Mouse (Mus musculus): ENCODE results near the gene Ndufaf1. TPM values are rescaled to one million over a fixed set of nuclear protein-coding genes. Genes with fewer than 3 reads are reported as not detected.
A peak's percentile ranks its signal among the peaks of the same experiment; 100 is the strongest.
"Not testable (repeated sequence)": the region's sequence is repeated elsewhere in the genome, so short reads cannot be mapped to it uniquely, and the experiment has no call there.

Gene Ndufaf1
- 10 to 100 TPM; 39.1 to 42.6 TPM for total RNA-seq (2021)
- long read RNA-seq, experiment 1, transcript Ndufaf1-203 (5 exons, 1,308 nt): minor isoform, 11 of 40 reads
- long read RNA-seq, experiment 1, transcript Ndufaf1-202 (5 exons, 1,478 nt): major isoform, 15 of 40 reads
- long read RNA-seq, experiment 1, partial matches to known transcripts: 5 of 40 reads
- long read RNA-seq, experiment 1, other reads (novel, unspliced or antisense): 9 of 40 reads
- long read RNA-seq, experiment 2, transcript Ndufaf1-203 (5 exons, 1,308 nt): minor isoform, 10 of 41 reads
- long read RNA-seq, experiment 2, transcript Ndufaf1-202 (5 exons, 1,478 nt): major isoform, 17 of 41 reads
- long read RNA-seq, experiment 2, partial matches to known transcripts: 8 of 41 reads
- long read RNA-seq, experiment 2, other reads (novel, unspliced or antisense): 6 of 41 reads

DNA sequence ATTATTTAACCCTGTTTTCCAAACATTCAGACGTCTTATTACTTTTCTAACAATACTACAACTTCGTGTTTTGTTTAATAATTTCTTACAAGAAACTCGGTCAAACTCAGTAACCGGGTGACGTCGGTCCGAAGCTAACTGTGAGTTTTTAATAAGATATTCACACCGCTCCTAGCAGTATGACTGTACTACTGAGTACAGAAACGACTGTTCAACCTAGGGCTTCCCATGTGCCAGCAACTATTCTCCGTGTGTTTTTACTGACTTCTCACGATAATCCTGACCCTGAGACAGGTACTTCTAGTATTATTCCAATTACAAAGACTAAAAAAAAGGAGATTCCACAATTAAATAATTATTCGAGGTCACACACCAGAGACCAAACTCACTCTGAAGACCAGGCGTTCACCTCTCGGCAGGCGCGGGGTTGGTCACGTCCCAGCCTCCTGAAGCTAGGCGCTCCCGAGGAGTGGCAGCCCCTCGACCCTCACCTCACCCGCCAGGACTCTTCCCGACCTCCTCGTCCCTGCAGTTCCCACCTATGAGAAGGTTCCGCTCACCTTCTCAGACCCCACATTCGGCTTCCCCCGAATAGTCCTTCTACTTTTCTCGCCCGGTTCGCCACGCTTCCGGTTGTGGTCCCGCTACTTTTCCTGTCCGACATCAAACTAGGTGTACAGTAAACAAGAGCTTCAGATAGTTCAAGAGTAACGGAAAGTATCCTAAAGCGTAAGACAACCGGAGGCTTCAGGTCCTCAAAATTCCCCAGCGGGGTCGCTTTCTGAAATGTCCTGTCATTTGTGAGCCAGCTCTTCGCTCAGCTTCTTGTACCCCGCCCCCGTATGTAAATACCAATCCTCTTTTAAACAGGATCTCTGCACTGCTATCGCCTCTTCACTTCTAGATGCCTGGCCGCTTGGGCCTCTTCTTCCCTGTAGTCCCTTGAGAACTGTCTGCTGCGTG, at the start of gene Ndufaf1:
Gene Ndufaf1, minus strand, starts transcription at position 608 of the 963 bp plus-strand sequence.
- DNase-seq (ENCODE audit: low spot score in 2 of 2): peak; percentile 57 to 70

DNA sequence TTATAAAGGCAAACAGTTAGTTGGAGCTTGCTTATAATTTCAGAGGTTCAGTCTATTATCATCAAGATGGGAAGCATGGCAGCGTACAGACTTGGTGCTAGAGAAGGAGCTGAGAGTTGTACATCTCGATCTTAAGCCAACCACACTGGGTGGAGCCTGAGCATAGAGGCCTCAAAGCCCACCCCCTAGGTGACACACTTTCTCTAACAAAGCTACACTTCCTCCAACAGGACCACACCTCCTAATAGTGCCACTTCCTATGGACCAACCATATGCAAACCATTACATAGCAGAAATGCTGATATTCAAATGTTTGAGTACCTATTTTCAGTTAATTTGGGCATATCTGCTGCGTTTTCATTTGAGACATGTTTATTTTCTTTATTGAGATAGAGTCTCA, 47.4 kb upstream of the Ndufaf1 start:
- DNase-seq (ENCODE audit: low spot score in 2 of 2): no peak

DNA sequence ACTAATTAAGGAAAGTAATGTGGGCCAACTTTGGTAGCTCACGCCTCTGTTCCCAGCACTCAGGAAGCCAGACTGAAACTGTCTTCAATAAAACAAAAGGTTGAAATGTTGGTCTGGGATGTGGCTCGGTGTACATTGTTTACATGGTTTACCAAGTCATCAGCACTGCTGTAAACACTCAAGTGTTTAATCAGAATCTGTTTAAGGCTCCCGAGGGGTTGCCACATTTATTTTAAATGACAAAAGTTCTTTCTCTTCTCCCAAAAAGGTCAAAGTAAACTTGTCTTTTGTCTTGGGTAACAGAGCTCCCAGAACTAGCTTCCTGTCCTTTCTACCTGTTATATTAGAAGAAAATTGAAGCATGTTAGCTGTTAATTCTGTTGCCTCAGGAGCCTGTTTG, 45.0 kb upstream of the Ndufaf1 start:
- DNase-seq (ENCODE audit: low spot score in 2 of 2): no peak

- no peak for DNase-seq (ENCODE audit: low spot score in 2 of 2)
Measured at GRCm38 (mm10) chr2:119703171-119703570, 40.5 kb upstream of the Ndufaf1 start.

GRCm38 (mm10) chr2:119699962-119700361, 37.3 kb upstream of the Ndufaf1 start:
- DNase-seq (ENCODE audit: low spot score in 2 of 2): no peak

DNA sequence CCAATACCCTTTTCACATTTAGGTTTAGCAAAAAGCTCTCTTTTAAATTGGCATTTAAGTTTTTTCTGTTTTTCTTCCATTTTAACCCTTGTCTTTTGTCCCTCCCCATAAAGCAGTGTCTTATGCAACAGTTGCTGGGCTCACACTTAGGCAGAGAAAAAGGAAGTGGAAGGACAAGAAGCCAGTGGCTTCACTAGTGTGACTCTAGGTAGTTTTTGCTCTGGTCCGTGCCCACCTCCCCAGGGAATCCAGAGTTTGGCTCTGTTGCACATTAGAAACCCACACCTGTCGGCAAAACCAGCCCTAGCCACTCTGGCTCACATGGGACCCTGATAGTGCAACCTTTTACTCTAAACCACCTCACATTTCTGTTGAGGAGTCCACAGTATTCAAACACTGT, 35.8 kb upstream of the Ndufaf1 start:
- DNase-seq (ENCODE audit: low spot score in 2 of 2): no peak

DNA sequence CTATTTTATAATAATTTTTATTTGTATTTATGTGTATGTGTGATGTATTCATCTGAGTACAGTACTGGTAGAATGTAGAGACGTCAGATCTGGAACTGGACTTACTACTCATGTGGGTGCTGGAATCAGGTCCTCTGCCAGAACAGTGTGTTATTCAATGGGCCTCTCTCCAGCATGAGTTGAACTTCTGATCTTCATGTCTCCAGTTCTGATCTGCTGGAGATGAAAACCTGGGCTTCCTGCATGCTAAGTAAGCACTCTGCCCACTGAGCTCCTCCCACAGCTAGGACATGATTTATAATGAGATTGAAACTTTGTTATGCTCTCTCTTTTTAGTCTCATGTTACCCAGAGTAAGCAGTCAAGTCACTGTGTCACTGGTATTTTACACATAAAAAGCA, 33.5 kb upstream of the Ndufaf1 start:
- no peak for DNase-seq (ENCODE audit: low spot score in 2 of 2)

DNA sequence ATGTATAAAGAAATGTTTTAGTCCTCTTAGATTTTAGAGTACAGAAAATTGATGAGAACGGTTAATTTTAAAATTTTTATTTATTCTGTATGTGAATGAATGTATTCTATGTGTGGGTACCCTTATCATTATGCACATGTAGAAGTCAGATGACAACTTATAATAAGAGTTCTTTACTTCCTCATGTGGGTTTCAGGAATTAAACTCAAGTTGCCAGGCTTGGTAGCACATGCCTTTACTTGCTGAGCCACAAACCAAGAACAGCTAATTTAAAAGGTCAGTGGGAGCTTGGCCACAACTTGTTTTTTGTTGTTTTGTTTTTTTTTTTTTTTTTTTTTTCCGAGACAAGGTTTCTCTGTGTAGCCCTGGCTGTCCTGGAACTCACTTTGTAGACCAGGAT, 32.2 kb upstream of the Ndufaf1 start:
- no peak for DNase-seq (ENCODE audit: low spot score in 2 of 2)

GRCm38 (mm10) chr2:119692003-119692701, 29.5 kb upstream of the Ndufaf1 start:
- DNase-seq (ENCODE audit: low spot score in 2 of 2): no peak

DNA sequence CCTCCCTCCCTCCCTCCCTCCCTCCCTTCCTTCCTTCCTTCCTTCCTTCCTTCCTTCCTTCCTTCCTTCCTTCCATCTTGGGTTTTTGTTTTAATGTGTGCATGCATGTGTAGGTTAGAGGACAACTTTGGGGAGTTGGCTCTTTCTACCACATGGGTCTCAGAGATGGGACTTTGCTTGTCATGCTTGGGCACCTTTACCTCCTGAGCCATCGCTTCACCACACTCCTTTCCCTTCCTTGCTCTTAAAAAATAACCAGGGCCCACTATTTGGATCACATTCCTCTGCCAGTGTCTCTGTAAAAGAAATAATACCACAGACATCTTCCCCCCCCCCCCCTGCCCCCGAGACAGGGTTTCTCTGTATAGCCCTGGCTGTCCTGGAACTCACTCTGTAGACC, 21.1 kb upstream of the Ndufaf1 start:
- DNase-seq (ENCODE audit: low spot score in 2 of 2): no peak

GRCm38 (mm10) chr2:119675831-119676230, 13.2 kb upstream of the Ndufaf1 start:
- no peak for DNase-seq (ENCODE audit: low spot score in 2 of 2)

DNA sequence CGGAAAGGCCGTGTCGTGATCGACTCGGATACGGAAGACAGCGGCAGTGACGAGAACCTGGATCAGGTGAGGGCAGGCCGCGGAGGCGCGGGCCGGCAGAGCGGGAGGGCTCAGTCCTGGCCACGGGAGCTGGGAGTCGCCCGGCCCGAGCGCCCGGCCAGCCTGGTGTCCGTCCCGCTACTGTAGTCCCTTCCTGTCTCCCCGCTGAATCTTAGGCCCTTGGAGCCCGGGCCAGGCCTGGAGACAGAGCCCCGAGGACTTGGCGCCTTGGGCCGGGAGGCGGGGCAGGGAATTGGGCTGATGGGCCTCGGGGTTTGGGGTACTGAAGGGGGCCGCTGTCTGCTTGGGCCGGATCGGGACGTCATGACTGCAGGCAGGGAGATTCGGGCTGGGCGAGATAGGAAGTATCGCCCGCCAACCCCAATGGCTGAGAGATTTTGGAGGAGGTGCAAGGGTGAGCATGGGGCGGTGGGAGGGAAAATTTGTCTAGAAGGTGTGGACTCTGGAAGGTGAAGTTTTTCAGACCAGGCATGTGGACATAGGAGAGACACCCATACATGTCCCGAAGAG, 12.7 kb upstream of the Ndufaf1 start:
- no peak for DNase-seq (ENCODE audit: low spot score in 2 of 2)

DNA sequence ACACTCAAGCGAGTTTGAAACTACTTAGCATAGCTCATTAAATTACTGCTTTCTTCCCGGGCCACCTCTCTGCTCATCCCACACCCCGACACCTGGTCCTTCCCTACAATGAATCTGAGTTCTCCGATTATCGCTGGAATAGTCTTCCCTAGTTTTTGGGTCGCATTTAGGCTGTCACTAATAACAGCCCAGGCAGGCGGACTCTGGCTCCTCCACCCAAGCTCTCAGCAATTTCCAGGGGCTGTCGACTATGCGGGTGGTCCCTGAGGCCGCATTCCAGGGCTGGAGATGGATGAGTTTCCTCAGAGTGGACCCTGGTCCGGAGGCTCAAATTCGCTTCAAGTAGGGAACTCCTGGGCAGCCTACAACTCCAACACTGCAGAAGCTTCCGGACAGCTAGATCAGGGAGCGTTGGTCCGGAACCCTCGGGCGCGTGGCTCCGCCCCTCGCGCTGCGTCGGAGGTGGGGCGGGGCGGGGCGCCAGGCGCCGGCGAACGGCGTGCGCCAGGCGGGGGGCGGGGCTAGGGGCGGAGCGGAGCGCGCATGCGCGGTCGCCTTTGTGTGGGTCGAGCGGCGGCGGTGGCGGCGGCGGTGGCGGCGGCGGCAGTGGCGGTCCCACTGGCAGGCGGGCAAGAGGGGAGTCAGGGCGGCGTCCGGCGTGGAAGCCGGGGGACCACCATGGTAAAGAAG, 12.0 kb upstream of the Ndufaf1 start, which contains the start of gene Rtf1:
Gene Rtf1, plus strand, starts transcription at position 544 of the 690 bp plus-strand sequence.
- peak; percentile 96 to 98 for DNase-seq (ENCODE audit: low spot score in 2 of 2)

DNA sequence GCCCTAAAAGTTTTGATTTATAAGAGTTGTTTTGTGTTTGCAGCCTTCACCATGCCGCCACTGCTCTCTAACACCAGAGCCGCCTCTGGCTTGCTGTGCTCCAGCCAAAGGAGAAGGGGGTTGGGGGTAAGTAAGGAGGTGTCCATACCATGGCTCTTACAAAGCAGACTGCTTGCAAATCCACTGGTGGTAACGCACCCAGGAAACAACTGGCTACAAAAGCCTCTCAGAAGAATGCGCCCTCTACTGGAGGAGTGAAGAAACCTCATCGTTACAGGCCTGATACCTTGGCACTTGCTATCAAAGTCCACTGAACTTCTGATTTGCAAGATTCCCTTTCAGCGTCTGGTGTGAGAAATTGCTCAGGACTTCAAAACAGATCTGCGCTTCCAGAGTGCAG, 6.4 kb upstream of the Ndufaf1 start:
- DNase-seq (ENCODE audit: low spot score in 2 of 2): no peak

- not testable (repeated sequence) for DNase-seq (ENCODE audit: low spot score in 2 of 2)
Measured at GRCm38 (mm10) chr2:119665744-119666143, 3.1 kb upstream of the Ndufaf1 start.

DNA sequence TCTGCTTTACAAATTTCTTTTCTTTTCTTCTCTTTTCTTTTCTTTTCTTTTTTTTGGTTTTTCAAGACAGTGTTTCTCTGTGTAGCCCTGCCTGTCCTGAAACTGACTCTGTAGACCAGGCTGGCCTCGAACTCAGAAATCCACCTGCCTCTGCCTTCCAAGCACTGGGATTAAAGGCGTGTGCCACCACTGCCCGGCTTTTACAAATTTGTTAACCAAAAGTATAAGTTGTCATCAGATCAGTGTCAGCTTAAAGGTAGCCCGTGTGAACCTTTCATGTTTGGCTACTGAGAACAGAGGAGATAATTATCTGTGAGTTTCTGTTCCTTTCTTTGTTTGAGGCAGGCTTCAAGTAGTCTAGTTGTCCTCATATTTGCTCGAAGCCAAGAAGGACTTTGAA, 18.4 kb downstream of the Ndufaf1 start:
- no peak for DNase-seq (ENCODE audit: low spot score in 2 of 2)

DNA sequence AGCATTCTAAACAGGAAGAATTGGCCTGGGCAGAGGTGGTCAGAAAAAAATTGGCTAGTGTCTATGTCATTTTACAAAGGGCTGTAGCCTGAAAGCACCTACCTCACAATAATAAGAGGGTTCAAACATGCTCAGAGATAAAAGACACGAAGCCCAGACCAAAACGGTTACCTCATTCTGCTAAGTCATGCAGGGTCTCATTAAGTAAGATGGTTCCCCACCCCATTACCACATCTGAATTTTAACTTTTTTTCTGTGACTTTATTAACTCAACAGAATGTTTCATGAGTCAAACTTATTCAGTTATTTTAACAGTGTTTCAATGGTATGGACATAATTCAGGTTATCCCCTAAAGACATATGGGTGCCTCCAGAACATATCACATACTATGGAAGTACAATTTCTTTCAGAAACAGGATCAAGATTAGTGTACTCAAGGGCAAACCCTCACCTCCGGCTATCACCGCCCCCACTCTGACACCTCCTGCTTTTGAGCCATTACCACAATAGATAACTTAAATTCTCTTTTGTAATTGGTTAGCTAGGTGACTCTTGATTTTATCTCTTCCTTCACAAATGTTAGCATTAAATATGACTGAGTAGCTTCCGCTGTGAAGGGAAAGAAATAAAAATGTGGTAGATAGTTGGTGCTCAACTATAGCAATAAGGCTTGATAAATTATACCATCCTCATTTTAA, 21.3 kb downstream of the Ndufaf1 start:
- no peak for DNase-seq (ENCODE audit: low spot score in 2 of 2)

- DNase-seq (ENCODE audit: low spot score in 2 of 2): no peak
Measured at GRCm38 (mm10) chr2:119636781-119637180, 25.8 kb downstream of the Ndufaf1 start.

DNA sequence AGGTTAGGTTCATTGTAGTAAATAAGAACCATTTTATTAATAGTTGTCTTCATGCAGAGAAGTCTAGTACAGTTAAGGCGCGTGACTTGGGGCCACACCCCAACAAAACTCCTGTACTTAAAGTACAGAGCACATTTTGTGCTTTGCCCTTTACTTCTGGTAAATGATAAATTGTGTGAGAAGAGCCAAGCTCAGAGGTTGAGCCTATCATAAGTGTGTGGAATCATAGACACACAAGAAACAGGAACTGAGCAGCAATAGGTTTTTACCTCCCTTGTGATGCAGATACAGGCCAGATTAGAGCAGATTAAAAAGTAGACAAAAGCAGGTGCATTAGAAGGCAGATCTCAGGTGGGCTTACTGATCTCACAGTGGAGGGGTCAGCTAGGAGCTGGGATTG, 41.3 kb downstream of the Ndufaf1 start:
- no peak for DNase-seq (ENCODE audit: low spot score in 2 of 2)

DNA sequence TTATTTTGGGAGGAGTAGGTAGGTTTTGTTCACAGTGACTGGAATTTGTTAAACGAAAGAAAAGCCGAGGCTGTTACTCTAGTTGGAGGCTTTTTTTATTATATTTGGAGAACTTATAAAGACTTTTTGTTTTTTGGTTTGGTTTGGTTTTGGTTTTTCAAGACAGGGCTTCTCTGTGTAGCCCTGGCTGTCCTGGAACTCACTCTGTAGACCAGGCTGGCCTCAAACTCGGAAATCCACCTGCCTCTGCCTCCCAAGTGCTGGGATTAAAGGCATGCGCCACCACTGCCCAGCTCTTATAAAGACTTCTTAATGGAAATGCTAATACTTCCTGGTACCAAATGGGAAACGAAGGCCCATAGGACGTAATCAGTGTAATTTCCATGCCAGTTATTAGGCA, 43.6 kb downstream of the Ndufaf1 start:
- not testable (repeated sequence) for DNase-seq (ENCODE audit: low spot score in 2 of 2)
